Mouse (Mus musculus): ENCODE results near the gene Scube1. TPM values are rescaled to one million over a fixed set of nuclear protein-coding genes. Genes with fewer than 3 reads are reported as not detected.

Gene Scube1
- polyA plus RNA-seq, 1 experiment from 2014 or later = 0.16 TPM

GRCm38 (mm10) chr15:83607115-83607802, 117.6 kb downstream of the Scube1 start:
- H3K4me2 ChIP-seq = peak overlapping the region; percentile 42
- DNase-seq (peak; percentile 68), ATAC-seq (ENCODE audit: low read depth) (peak; percentile 68)
- no peaks in the 10 kb centered on the region for H3K36me3 ChIP-seq
- 0 out of 2 replicates have a peak overlapping the region, but pooled peaks have one; percentile 2 for H3K4me3 ChIP-seq (replicated peaks)
- H3K9me3 ChIP-seq (replicated peaks) = no peaks in the 10 kb centered on the region
- WGBS (ENCODE audit: insufficient replicate concordance) = 39% methylated on average over 15 of the region's 15 CpGs
- H3K27ac ChIP-seq = peak overlapping the region; percentile 71
- peaks cover 38% of the 10 kb centered on the region for H3K4me1 ChIP-seq (replicated peaks)
- H3K27me3 ChIP-seq = no peaks in the 10 kb centered on the region; the same call in 1 of the 2 replicates
- peak overlapping the region; percentile 53 for H3K9ac ChIP-seq

DNA sequence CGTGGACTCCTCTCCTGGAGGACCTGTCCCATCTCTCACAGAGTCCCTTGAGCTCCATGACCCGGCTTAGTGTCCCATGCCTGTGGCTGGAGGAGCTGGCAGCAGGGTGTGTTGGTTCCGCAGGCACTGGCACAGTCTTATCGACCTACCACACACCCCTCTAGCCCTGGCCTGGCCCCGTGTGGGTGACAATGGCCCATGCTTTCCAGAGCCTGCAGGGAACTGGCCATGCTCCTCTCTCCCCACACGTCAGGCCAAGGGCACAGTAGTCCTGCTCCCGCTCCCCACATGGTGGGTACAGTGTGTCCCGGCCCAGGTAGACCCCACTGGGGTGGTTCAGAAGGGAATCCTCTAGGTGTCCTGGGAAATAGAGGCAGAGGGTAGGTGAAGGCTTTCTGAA, 118.1 kb downstream of the Scube1 start:
- Histone ChIP-seq H3K9ac (peak overlapping the region; percentile 53), H3K36me3 (no peaks in the 10 kb centered on the region), H3K4me2 (peak overlapping the region; percentile 42), H3K27me3 (no peaks in the 10 kb centered on the region; the same call in 1 of the 2 replicates), H3K27ac (peak overlapping the region; percentile 71), H3K9me3 (replicated peaks) (no peaks in the 10 kb centered on the region), H3K4me1 (replicated peaks) (peaks cover 41% of the 10 kb centered on the region), H3K4me3 (replicated peaks) (0 out of 2 replicates have a peak overlapping the region, but pooled peaks have one; percentile 2)
- ATAC-seq (ENCODE audit: low read depth) (peak; percentile 89), DNase-seq (peak; percentile 49)
- 63% methylated on average over 8 of the region's 8 CpGs for WGBS (ENCODE audit: insufficient replicate concordance)

- Histone ChIP-seq H3K4me2 (0 out of 2 replicates have a peak overlapping the region, but pooled peaks have one; percentile 42), H3K4me3 (replicated peaks) (no peak overlapping the region), H3K27ac (peak overlapping the region; percentile 71), H3K27me3 (no peaks in the 10 kb centered on the region; the same call in 1 of the 2 replicates), H3K9ac (0 out of 2 replicates have a peak overlapping the region, but pooled peaks have one; percentile 9), H3K4me1 (replicated peaks) (peaks cover 46% of the 10 kb centered on the region), H3K36me3 (no peaks in the 10 kb centered on the region), H3K9me3 (replicated peaks) (no peaks in the 10 kb centered on the region)
- DNase-seq (no peak), ATAC-seq (ENCODE audit: low read depth) (peak; percentile 27; the same call in 1 of the 2 replicates)
- 82% methylated on average over 11 of the region's 11 CpGs for WGBS (ENCODE audit: insufficient replicate concordance)
These were observed 118.6 kb downstream of the Scube1 start for GRCm38 (mm10) chr15:83606216-83606615.

DNA sequence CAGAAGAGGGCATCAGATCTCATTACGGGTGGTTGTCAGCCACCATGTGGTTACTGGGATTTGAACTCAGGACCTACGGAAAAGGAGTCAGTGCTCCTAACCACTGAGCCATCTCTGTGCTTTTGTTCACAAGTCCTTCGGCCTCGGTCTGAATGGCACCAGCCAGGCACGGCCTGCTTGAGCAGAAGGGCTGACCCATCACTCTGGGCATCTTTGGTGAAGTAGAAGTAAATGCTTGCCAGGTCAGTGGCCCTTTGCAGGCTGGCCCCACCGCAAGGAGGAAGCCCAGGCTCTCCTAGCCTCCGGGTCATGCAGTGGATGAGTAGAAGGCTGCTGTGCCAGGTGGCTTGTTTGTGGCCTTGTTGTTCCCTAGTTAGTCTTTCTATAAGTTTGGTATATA, 121.4 kb downstream of the Scube1 start:
- Histone ChIP-seq H3K9me3 (replicated peaks) (no peaks in the 10 kb centered on the region), H3K27ac (peak overlapping the region; percentile 15; the same call in 1 of the 2 replicates), H3K36me3 (no peaks in the 10 kb centered on the region), H3K4me3 (replicated peaks) (no peak overlapping the region), H3K9ac (no peak overlapping the region), H3K27me3 (no peaks in the 10 kb centered on the region), H3K4me2 (no peak overlapping the region), H3K4me1 (replicated peaks) (peaks cover 62% of the 10 kb centered on the region)
- DNase-seq = no peak
- 85% methylated on average over 7 of the region's 7 CpGs for WGBS (ENCODE audit: insufficient replicate concordance)
- no peak for ATAC-seq (ENCODE audit: low read depth)

DNA sequence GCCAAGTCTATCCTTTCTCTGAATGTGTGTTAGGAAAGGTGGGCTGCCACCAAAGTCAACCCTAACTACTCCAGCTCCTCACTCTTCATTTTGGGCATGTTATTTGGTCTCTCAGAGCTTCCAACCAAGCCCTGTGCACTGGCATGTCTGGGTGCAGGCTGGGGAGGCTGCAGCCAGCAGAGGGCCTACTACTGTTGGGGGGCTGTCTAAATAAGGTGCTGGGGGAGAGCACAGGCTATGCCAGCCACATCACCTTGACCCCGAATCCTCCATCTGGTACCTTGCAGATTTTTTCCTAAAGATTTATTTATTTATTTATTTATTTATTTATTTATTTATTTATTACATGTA, 121.8 kb downstream of the Scube1 start:
- H3K4me1 ChIP-seq (replicated peaks) = peaks cover 62% of the 10 kb centered on the region
- peak overlapping the region; percentile 25 for H3K27ac ChIP-seq
- DNase-seq (no peak), ATAC-seq (ENCODE audit: low read depth) (no peak)
- no peaks in the 10 kb centered on the region for H3K9me3 ChIP-seq (replicated peaks)
- no peaks in the 10 kb centered on the region for H3K36me3 ChIP-seq
- 76% methylated on average over 1 of the region's 1 CpGs for WGBS (ENCODE audit: insufficient replicate concordance)
- no peak overlapping the region for H3K9ac ChIP-seq
- no peak overlapping the region for H3K4me2 ChIP-seq
- no peak overlapping the region for H3K4me3 ChIP-seq (replicated peaks)
- no peaks in the 10 kb centered on the region for H3K27me3 ChIP-seq

DNA sequence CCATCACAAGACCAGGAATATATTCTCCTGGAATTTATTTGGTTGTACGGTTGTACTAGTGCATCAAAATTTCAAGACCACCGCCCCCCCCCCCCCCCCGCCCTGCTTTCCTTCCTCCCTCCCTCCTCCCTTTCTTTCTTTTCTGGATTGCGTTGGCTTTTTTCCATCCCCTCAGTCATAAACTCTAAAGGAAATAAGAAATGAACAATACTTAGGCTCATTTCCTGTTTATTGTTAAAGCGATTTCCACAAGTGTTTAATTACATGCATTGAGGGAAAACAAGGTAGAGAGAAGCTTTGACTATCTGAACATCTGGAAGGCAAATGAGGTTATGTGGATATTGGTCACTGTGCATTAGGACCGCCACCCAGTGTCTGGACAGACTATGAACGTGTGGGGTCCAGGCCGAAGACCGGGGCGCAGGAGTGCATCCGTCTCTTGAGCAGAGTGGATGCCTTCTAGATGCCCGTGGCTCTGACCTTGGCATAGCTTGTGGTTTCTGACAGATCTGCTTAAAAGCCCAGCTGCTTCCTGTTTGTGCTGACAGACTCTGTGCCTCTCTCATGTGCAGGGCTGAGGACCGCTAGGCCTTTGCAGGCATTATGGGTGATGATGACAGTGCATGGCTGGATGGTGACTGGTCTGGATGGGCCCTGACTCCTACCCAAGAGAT, 122.3 kb downstream of the Scube1 start:
- DNase-seq (no peak), ATAC-seq (ENCODE audit: low read depth) (no peak)
- no peaks in the 10 kb centered on the region for H3K27me3 ChIP-seq
- no peak overlapping the region for H3K4me3 ChIP-seq (replicated peaks)
- peaks cover 62% of the 10 kb centered on the region for H3K4me1 ChIP-seq (replicated peaks)
- no peak overlapping the region for H3K9ac ChIP-seq
- WGBS (ENCODE audit: insufficient replicate concordance) = 61% methylated on average over 13 of the region's 13 CpGs
- peak overlapping the region; percentile 25 for H3K27ac ChIP-seq
- no peak overlapping the region for H3K4me2 ChIP-seq
- H3K9me3 ChIP-seq (replicated peaks) = no peaks in the 10 kb centered on the region
- no peaks in the 10 kb centered on the region for H3K36me3 ChIP-seq

DNA sequence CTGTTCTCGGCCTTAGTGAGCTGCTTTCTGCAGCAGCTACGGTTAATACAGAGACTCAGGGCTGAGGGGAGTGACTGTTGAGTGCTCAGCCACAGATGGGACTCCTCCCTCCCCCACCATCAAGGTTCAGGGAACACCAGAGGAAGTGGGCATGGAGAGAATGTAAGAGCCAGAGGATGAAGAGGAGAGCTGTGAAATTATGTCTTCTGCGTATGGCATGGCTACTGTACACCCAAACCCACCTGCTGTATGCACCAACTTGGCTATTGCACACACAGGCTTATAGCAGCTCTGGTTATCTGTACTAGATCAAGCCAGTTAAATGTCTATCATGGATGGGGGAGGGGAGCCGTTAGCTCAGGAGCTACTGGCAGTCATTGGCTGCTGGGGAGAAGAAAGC, 123.6 kb downstream of the Scube1 start:
- no peak overlapping the region for H3K9ac ChIP-seq
- ATAC-seq (ENCODE audit: low read depth) = peak; percentile 37; the same call in 1 of the 2 replicates
- no peaks in the 10 kb centered on the region for H3K36me3 ChIP-seq
- no peak overlapping the region for H3K4me2 ChIP-seq
- no peak overlapping the region for H3K4me3 ChIP-seq (replicated peaks)
- H3K27me3 ChIP-seq = no peaks in the 10 kb centered on the region
- H3K9me3 ChIP-seq (replicated peaks) = no peaks in the 10 kb centered on the region
- DNase-seq = no peak
- WGBS (ENCODE audit: insufficient replicate concordance) = 39% methylated on average over 4 of the region's 4 CpGs
- peaks cover 62% of the 10 kb centered on the region for H3K4me1 ChIP-seq (replicated peaks)
- H3K27ac ChIP-seq = peak overlapping the region; percentile 51

- no peak overlapping the region for H3K4me3 ChIP-seq (replicated peaks)
- no peaks in the 10 kb centered on the region for H3K36me3 ChIP-seq
- H3K27ac ChIP-seq = peak overlapping the region; percentile 100; the same call in 1 of the 2 replicates
- H3K9me3 ChIP-seq (replicated peaks) = no peaks in the 10 kb centered on the region
- no peak for DNase-seq
- no peaks in the 10 kb centered on the region for H3K27me3 ChIP-seq
- 71% methylated on average over 4 of the region's 4 CpGs for whole genome bisulfite sequencing (ENCODE audit: insufficient replicate concordance)
- H3K4me1 ChIP-seq (replicated peaks) = peaks cover 67% of the 10 kb centered on the region
- peak overlapping the region; percentile 94; the same call in 1 of the 2 replicates for H3K9ac ChIP-seq
- H3K4me2 ChIP-seq = no peak overlapping the region
- ATAC-seq (ENCODE audit: low read depth) = no peak
These were observed 128.0 kb downstream of the Scube1 start for GRCm38 (mm10) chr15:83596833-83597232.

DNA sequence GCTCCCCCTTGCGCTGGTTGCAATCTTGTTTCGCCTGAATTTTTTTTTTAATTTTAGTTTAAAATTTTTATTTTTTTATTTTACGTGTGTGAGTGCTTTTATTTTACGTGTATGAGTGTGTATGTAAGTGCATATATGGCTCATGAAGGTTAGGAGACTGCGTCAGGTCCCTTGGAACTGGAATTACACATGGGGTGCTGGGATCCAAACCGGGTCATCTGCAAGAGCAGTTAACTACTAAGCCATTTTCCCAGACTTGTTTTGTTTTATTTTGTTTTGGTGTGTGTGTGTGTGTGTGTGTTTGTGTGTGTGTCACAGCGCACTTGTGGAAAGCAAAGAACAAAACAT, 129.5 kb downstream of the Scube1 start:
- DNase-seq = no peak
- Histone ChIP-seq H3K4me3 (replicated peaks) (peak overlapping the region; percentile 81), H3K27me3 (no peaks in the 10 kb centered on the region), H3K9ac (peak overlapping the region; percentile 94), H3K9me3 (replicated peaks) (no peaks in the 10 kb centered on the region), H3K36me3 (peaks cover 11% of the 10 kb centered on the region), H3K4me2 (peak overlapping the region; percentile 98), H3K27ac (peak overlapping the region; percentile 100), H3K4me1 (replicated peaks) (peaks cover 68% of the 10 kb centered on the region)
- no peak for ATAC-seq (ENCODE audit: low read depth)
- 30% methylated on average over 7 of the region's 7 CpGs for WGBS (ENCODE audit: insufficient replicate concordance)

DNA sequence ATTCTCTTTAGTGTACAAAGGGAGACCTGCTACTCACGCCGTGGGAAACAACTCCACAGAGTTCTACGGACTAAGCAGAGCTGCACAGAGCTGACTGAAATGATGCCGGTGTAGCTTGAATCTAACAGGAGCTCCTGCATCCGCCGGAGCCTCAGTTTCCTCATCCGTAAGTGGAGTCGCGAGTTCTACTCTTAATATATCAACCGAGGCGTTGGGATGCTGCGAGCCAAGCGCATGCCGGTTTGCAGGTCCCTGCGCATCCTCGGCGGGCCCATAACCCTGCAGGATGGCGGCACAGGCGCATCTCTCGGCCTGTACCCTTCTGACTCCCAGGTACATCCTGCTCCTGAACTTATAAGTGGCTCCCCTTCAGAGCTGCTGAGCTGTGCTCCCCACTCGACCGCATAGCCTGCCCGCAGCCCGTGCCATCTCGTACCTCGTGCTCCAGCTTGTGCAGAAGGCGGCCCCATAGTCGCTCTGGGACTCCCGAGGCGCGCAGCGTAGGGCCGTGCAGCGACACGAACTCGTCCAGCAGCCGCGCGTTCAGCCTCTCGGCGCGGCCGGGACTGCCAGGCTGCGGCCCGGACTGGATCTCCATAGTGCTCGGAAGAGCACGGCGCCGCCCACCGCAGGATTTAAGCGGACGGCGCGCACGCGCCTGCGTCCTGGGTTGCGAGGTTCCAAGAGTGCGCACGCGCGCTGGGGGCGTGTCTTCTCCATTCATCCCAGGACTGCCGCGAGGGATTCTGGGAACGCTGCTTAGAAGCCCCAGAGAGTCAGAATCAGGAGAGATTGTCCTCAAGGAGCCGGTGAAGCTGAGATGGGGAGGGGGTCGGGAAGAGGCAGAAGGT, 130.1 kb downstream of the Scube1 start, which contains the start of gene Ttll12:
Ttll12 (minus strand) TSS at position 645 of the 851 bp plus-strand sequence.
- H3K4me2 ChIP-seq = peak within 1 kb of the TSS; percentile 98
- peaks cover 17% of the 10 kb centered on the region for H3K36me3 ChIP-seq
- H3K9ac ChIP-seq = peak within 1 kb of the TSS; percentile 94
- H3K27me3 ChIP-seq = no peaks in the 10 kb centered on the region
- H3K4me1 ChIP-seq (replicated peaks) = peaks cover 68% of the 10 kb centered on the region
- ATAC-seq (ENCODE audit: low read depth) (peak; percentile 73), DNase-seq (peak; percentile 91)
- peak within 1 kb of the TSS; percentile 81 for H3K4me3 ChIP-seq (replicated peaks)
- H3K9me3 ChIP-seq (replicated peaks) = no peaks in the 10 kb centered on the region
- H3K27ac ChIP-seq = peak within 1 kb of the TSS; percentile 100
- under 1% methylated on average over 68 of the region's 68 CpGs for WGBS (ENCODE audit: insufficient replicate concordance)
